Mouse (Mus musculus) cortical plate, adult 2 months (tissue): ENCODE measurements around the gene Lypd5.

Experiments
- CTCF ChIP-seq: fragments of 200-500 bp; IDR thresholded peaks from 2 replicates; pipeline ENCODE4 v1.5.1; 2011; ENCODE audit warnings: mild to moderate bottlenecking, control low read depth, low read length; ENCODE audit not compliant: insufficient read depth; ENCODE audit errors: extremely low read depth
- POLR2A ChIP-seq: fragments of 200-500 bp; IDR thresholded peaks from 2 replicates; pipeline ENCODE4 v1.6.1; 2011; ENCODE audit warnings: mild to moderate bottlenecking, low read length, control low read depth; ENCODE audit not compliant: insufficient read depth; ENCODE audit errors: extremely low read depth

GRCm38 (mm10) chr7:24384827-24385226 lies 35.8 kb downstream of the Lypd5 start:
- TF ChIP-seq CTCF (peak; percentile 72), POLR2A (no peak)
